Mouse (Mus musculus) cerebellum, adult 18-20 months (tissue): Measurements from ENCODE around the gene Tmcc1.
A peak's percentile ranks its signal among the peaks of the same experiment; 100 is the strongest.
"Not testable (repeated sequence)": the region's sequence is repeated elsewhere in the genome, so short reads cannot be mapped to it uniquely, and the experiment has no call there.

Experiments
- DNase-seq, 2 experiments: peaks; one replicate each; pipeline ENCODE4 v3.0.0; 2021

Gene Tmcc1

GRCm38 (mm10) chr6:116140782-116141181 lies 52.5 kb downstream of the Tmcc1 start:
- DNase-seq, result no peak

- DNase-seq, result peak in 1 of 2 experiments; percentile 26
These were observed 54.0 kb downstream of the Tmcc1 start for GRCm38 (mm10) chr6:116139143-116139856.

- DNase-seq, result peak; percentile 47 to 58
These were observed 57.2 kb downstream of the Tmcc1 start for GRCm38 (mm10) chr6:116135971-116136632.

GRCm38 (mm10) chr6:116133756-116134155 lies 59.5 kb downstream of the Tmcc1 start:
- no peak for DNase-seq

GRCm38 (mm10) chr6:116131771-116132170 lies 61.5 kb downstream of the Tmcc1 start:
- DNase-seq, result no peak

GRCm38 (mm10) chr6:116128710-116129109 lies 64.6 kb downstream of the Tmcc1 start:
- peak; percentile 53 to 63 for DNase-seq

GRCm38 (mm10) chr6:116127918-116128443 lies 65.3 kb downstream of the Tmcc1 start:
- DNase-seq, result no peak

- no peak for DNase-seq
These were observed 66.7 kb downstream of the Tmcc1 start for GRCm38 (mm10) chr6:116126577-116126976.

- DNase-seq, result no peak
These were observed 70.4 kb downstream of the Tmcc1 start for GRCm38 (mm10) chr6:116122881-116123280.

- DNase-seq, result peak; percentile 35 to 58
These were observed 73.6 kb downstream of the Tmcc1 start for GRCm38 (mm10) chr6:116119669-116120068.

- not testable (repeated sequence) for DNase-seq
These were observed 76.7 kb downstream of the Tmcc1 start for GRCm38 (mm10) chr6:116116634-116117033.

GRCm38 (mm10) chr6:116110588-116110987 lies 82.7 kb downstream of the Tmcc1 start:
- DNase-seq, result no peak

GRCm38 (mm10) chr6:116107471-116108358 lies 85.6 kb downstream of the Tmcc1 start:
- DNase-seq, result peak; percentile 21 to 30

GRCm38 (mm10) chr6:116106967-116107470 lies 86.3 kb downstream of the Tmcc1 start:
- DNase-seq, result no peak

GRCm38 (mm10) chr6:116097579-116097978 lies 95.7 kb downstream of the Tmcc1 start:
- DNase-seq, result no peak

- no peak for DNase-seq
These were observed 103.9 kb downstream of the Tmcc1 start for GRCm38 (mm10) chr6:116089402-116089801.

- DNase-seq, result no peak
These were observed 107.2 kb downstream of the Tmcc1 start for GRCm38 (mm10) chr6:116086036-116086435.

- DNase-seq, result no peak
These were observed 111.0 kb downstream of the Tmcc1 start for GRCm38 (mm10) chr6:116082239-116082638.

- peak in 1 of 2 experiments; percentile 9 for DNase-seq
These were observed 111.9 kb downstream of the Tmcc1 start for GRCm38 (mm10) chr6:116081375-116081774.

GRCm38 (mm10) chr6:116080756-116081155 lies 112.5 kb downstream of the Tmcc1 start:
- no peak for DNase-seq

- no peak for DNase-seq
These were observed 115.7 kb downstream of the Tmcc1 start for GRCm38 (mm10) chr6:116077608-116078007.

GRCm38 (mm10) chr6:116074892-116075291 lies 118.4 kb downstream of the Tmcc1 start:
- no peak for DNase-seq

GRCm38 (mm10) chr6:116073610-116074009 lies 119.7 kb downstream of the Tmcc1 start:
- DNase-seq, result no peak
